ENCODE assay signal across 8 mouse cellular contexts in genomic region chr12:85269821-85270220, GRCm38 (mm10). TPM values are rescaled to one million over a fixed set of nuclear protein-coding genes. Genes with fewer than 3 reads are reported as not detected.
A peak's percentile ranks its signal among the peaks of the same experiment; 100 is the strongest.
DNase-seq lines count a peak whose midpoint lies in the region; ATAC-seq and TF ChIP-seq lines count a peak whose summit lies in the region.

No protein-coding gene starts in this region.

- intact Hi-C loops in left cerebral cortex, postnatal 14 days (cut with DNase I) = no loop called here

- WGBS in lung, embryonic 16.5 days = 44% methylated on average over 3 of the region's 3 CpGs
- 54% methylated on average over 3 of the region's 3 CpGs for WGBS in forebrain, embryonic 11.5 days
- 38% methylated on average over 3 of the region's 3 CpGs for WGBS in limb, embryonic 13.5 days
- 44% methylated on average over 3 of the region's 3 CpGs for WGBS in small intestine, adult 2 months

- H3K9ac ChIP-seq in lung, embryonic 16.5 days (ENCODE audit: low read length) = peak overlapping the region; percentile 74
- peak overlapping the region; percentile 78 for H3K9ac ChIP-seq in forebrain, embryonic 11.5 days (ENCODE audit: low read length)
- H3K9ac ChIP-seq in limb, embryonic 13.5 days = peak overlapping the region; percentile 76

- TF ChIP-seq CTCF in small intestine, adult 2 months (IDR thresholded peaks at IDR 0.05; ENCODE audit: extremely low read depth, insufficient read length, insufficient replicate concordance, low read depth, low read length) = no peak

- H3K4me1 ChIP-seq in lung, embryonic 16.5 days (replicated peaks; ENCODE audit: control insufficient read depth, insufficient read depth, low read length) = peaks cover 3% of the 10 kb centered on the region; the same call in 1 of the 2 replicates
- H3K4me1 ChIP-seq in forebrain, embryonic 11.5 days (replicated peaks; ENCODE audit: control insufficient read depth, insufficient read depth, low read length) = no peaks in the 10 kb centered on the region; the same call in 1 of the 2 replicates
- peaks cover 18% of the 10 kb centered on the region for H3K4me1 ChIP-seq in limb, embryonic 13.5 days
- no peaks in the 10 kb centered on the region for H3K4me1 ChIP-seq in small intestine, adult 2 months (ENCODE audit: control insufficient read depth, insufficient read depth, insufficient read length, low read length)

- H3K27me3 ChIP-seq in lung, embryonic 16.5 days (ENCODE audit: control insufficient read depth, insufficient read depth, low read depth, low read length) = no peaks in the 10 kb centered on the region
- H3K27me3 ChIP-seq in forebrain, embryonic 11.5 days (ENCODE audit: control insufficient read depth, insufficient read depth, low read length) = no peaks in the 10 kb centered on the region
- H3K27me3 ChIP-seq in limb, embryonic 13.5 days = no peaks in the 10 kb centered on the region
- H3K27me3 ChIP-seq in small intestine, adult 2 months (ENCODE audit: control insufficient read depth, insufficient read depth, low read length) = no peaks in the 10 kb centered on the region

- H3K36me3 ChIP-seq in lung, embryonic 16.5 days (ENCODE audit: control insufficient read depth, insufficient read depth, low read length) = peaks cover 7% of the 10 kb centered on the region; the same call in 1 of the 2 replicates
- peaks cover 2% of the 10 kb centered on the region; the same call in 1 of the 2 replicates for H3K36me3 ChIP-seq in forebrain, embryonic 11.5 days (ENCODE audit: control insufficient read depth, insufficient read depth, low read length)
- H3K36me3 ChIP-seq in limb, embryonic 13.5 days = peaks cover 4% of the 10 kb centered on the region
- no peaks in the 10 kb centered on the region for H3K36me3 ChIP-seq in small intestine, adult 2 months (ENCODE audit: control insufficient read depth, insufficient read depth, low read length)

- no peak for TF ChIP-seq POLR2A in small intestine, adult 2 months (IDR thresholded peaks at IDR 0.05; ENCODE audit: low read depth, low read length)

- no peaks in the 10 kb centered on the region for H3K9me3 ChIP-seq in lung, embryonic 16.5 days (ENCODE audit: control insufficient read depth, low read length)
- H3K9me3 ChIP-seq in forebrain, embryonic 11.5 days (ENCODE audit: control insufficient read depth, low read length) = no peaks in the 10 kb centered on the region
- H3K9me3 ChIP-seq in limb, embryonic 13.5 days = peaks cover 13% of the 10 kb centered on the region

- no peak overlapping the region for H3K27ac ChIP-seq in lung, embryonic 16.5 days (ENCODE audit: low read length)
- peak overlapping the region; percentile 84 for H3K27ac ChIP-seq in forebrain, embryonic 11.5 days (ENCODE audit: low read depth, low read length)
- peak overlapping the region; percentile 90 for H3K27ac ChIP-seq in limb, embryonic 13.5 days
- H3K27ac ChIP-seq in small intestine, adult 2 months (ENCODE audit: insufficient read depth, low read depth, low read length) = no peak overlapping the region

- H3K4me2 ChIP-seq in lung, embryonic 16.5 days (ENCODE audit: low read depth, low read length) = peak overlapping the region; percentile 62
- peak overlapping the region; percentile 63 for H3K4me2 ChIP-seq in forebrain, embryonic 11.5 days (ENCODE audit: low read depth, low read length, severe bottlenecking)
- peak overlapping the region; percentile 63 for H3K4me2 ChIP-seq in limb, embryonic 13.5 days (replicated peaks)

- no peak for ATAC-seq in lung, embryonic 16.5 days (ENCODE audit: low read depth)
- ATAC-seq in forebrain, embryonic 11.5 days (replicated peaks; ENCODE audit: low FRiP score) = 0 out of 2 replicates have a peak, but pooled peaks have one; percentile 7
- no peak for ATAC-seq in limb, embryonic 13.5 days (ENCODE audit: low FRiP score, low read depth)
- no peak for ATAC-seq in granulocyte monocyte progenitor cell, adult 5-6 weeks (replicated peaks; ENCODE audit: poor library complexity, severe bottlenecking)

- peak overlapping the region; percentile 69 for H3K4me3 ChIP-seq in lung, embryonic 16.5 days (ENCODE audit: low read length)
- H3K4me3 ChIP-seq in forebrain, embryonic 11.5 days (ENCODE audit: low read depth, low read length) = peak overlapping the region; percentile 52
- H3K4me3 ChIP-seq in limb, embryonic 13.5 days = peak overlapping the region; percentile 52
- H3K4me3 ChIP-seq in small intestine, adult 2 months (ENCODE audit: low read depth, low read length) = peak overlapping the region; percentile 84; the same call in 1 of the 2 replicates

- no peak for DNase-seq in lung, postnatal 4 days
- DNase-seq in forebrain, embryonic 11.5 days (ENCODE audit: low spot score) = no peak
- no peak for DNase-seq in left cerebral cortex, postnatal 14 days (ENCODE audit: low spot score in 2 of 2)
- no peak for DNase-seq in kidney, postnatal 36 days

RNA-seq across cellular contexts. Expression of gene Mlh3, which starts 0.6 kb away (rescaled TPM):
- 8.5 and 9.0 TPM in 2 replicates for polyA plus RNA-seq in lung, embryonic 16.5 days (2015; fragmentation: Nextera tagmentation; extraction: Ambion mirVana)
- polyA plus RNA-seq in forebrain, embryonic 11.5 days (2014; fragmentation: Nextera tagmentation; extraction: Ambion mirVana) = 8.7 and 9.8 TPM in 2 replicates
- polyA plus RNA-seq in limb, embryonic 13.5 days (2015; fragmentation: Nextera tagmentation; extraction: Ambion mirVana) = 10.0 and 10.8 TPM in 2 replicates
- polyA plus RNA-seq in small intestine, adult 2 months (2012; rRNA removed) = 0.72 and 0.99 TPM in 2 replicates
- total RNA-seq in left cerebral cortex, postnatal 14 days (2021) = 10 to 100 TPM; 14.3 TPM
- 9.8 and 11.1 TPM in 2 replicates for total RNA-seq in granulocyte monocyte progenitor cell, adult 5-6 weeks (2014; fragmentation: Nextera tagmentation)
- 7.7 and 7.9 TPM in 2 replicates for total RNA-seq in granulocyte monocyte progenitor cell, adult 5-6 weeks (2017)

RNA-seq across cellular contexts. Expression of gene Acyp1, which starts 18.4 kb away (rescaled TPM):
- polyA plus RNA-seq in lung, embryonic 16.5 days (2015; fragmentation: Nextera tagmentation; extraction: Ambion mirVana) = 67.5 and 70.2 TPM in 2 replicates
- 53.6 and 61.9 TPM in 2 replicates for polyA plus RNA-seq in forebrain, embryonic 11.5 days (2014; fragmentation: Nextera tagmentation; extraction: Ambion mirVana)
- polyA plus RNA-seq in limb, embryonic 13.5 days (2015; fragmentation: Nextera tagmentation; extraction: Ambion mirVana) = 44.8 and 48.4 TPM in 2 replicates
- 0.57 and 0.90 TPM in 2 replicates for polyA plus RNA-seq in small intestine, adult 2 months (2012; rRNA removed)
- 10 to 100 TPM; 35.2 to 35.5 TPM for total RNA-seq in left cerebral cortex, postnatal 14 days (2021)
- 39.7 and 58.9 TPM in 2 replicates for total RNA-seq in granulocyte monocyte progenitor cell, adult 5-6 weeks (2014; fragmentation: Nextera tagmentation)
- 34.6 and 69.2 TPM in 2 replicates for total RNA-seq in granulocyte monocyte progenitor cell, adult 5-6 weeks (2017)

RNA-seq across cellular contexts. Expression of gene Zc2hc1c, which starts 18.6 kb away (rescaled TPM):
- 2.5 and 2.9 TPM in 2 replicates for polyA plus RNA-seq in lung, embryonic 16.5 days (2015; fragmentation: Nextera tagmentation; extraction: Ambion mirVana)
- 1.2 and 1.8 TPM in 2 replicates for polyA plus RNA-seq in forebrain, embryonic 11.5 days (2014; fragmentation: Nextera tagmentation; extraction: Ambion mirVana)
- 1.0 and 1.2 TPM in 2 replicates for polyA plus RNA-seq in limb, embryonic 13.5 days (2015; fragmentation: Nextera tagmentation; extraction: Ambion mirVana)
- 0.05 and 0.06 TPM in 2 replicates for polyA plus RNA-seq in small intestine, adult 2 months (2012; rRNA removed)
- 1 to 10 TPM; 1.4 to 1.5 TPM for total RNA-seq in left cerebral cortex, postnatal 14 days (2021)
- not detected in 2 replicates for total RNA-seq in granulocyte monocyte progenitor cell, adult 5-6 weeks (2014; fragmentation: Nextera tagmentation)
- total RNA-seq in granulocyte monocyte progenitor cell, adult 5-6 weeks (2017) = not detected in 2 replicates

RNA-seq across cellular contexts. Expression of gene Eif2b2, which starts 50.5 kb away (rescaled TPM):
- polyA plus RNA-seq in lung, embryonic 16.5 days (2015; fragmentation: Nextera tagmentation; extraction: Ambion mirVana) = 83.3 and 86.6 TPM in 2 replicates
- polyA plus RNA-seq in forebrain, embryonic 11.5 days (2014; fragmentation: Nextera tagmentation; extraction: Ambion mirVana) = 98.9 and 109 TPM in 2 replicates
- 78.3 and 79.9 TPM in 2 replicates for polyA plus RNA-seq in limb, embryonic 13.5 days (2015; fragmentation: Nextera tagmentation; extraction: Ambion mirVana)
- polyA plus RNA-seq in small intestine, adult 2 months (2012; rRNA removed) = 58.8 and 103 TPM in 2 replicates
- 10 to 100 TPM; 63.5 to 65.0 TPM for total RNA-seq in left cerebral cortex, postnatal 14 days (2021)
- total RNA-seq in granulocyte monocyte progenitor cell, adult 5-6 weeks (2014; fragmentation: Nextera tagmentation) = 51.8 and 89.9 TPM in 2 replicates
- 44.0 and 61.7 TPM in 2 replicates for total RNA-seq in granulocyte monocyte progenitor cell, adult 5-6 weeks (2017)

Comparison
In these comparisons a context has a peak if more than half of its experiments do, and no peak if none do; other contexts are left out.
1. H3K27ac ChIP-seq: peak in forebrain, embryonic 11.5 days (single experiment) and limb, embryonic 13.5 days (single experiment); none in lung, embryonic 16.5 days (single experiment) and small intestine, adult 2 months (single experiment).
2. RNA of gene Acyp1, which starts 18.4 kb away (polyA plus RNA-seq): 67.5 to 70.2 TPM in lung, embryonic 16.5 days, 53.6 to 61.9 TPM in forebrain, embryonic 11.5 days and 44.8 to 48.4 TPM in limb, embryonic 13.5 days; 0.57 to 0.90 TPM in small intestine, adult 2 months; every median in the first group is over 10 times any median in the second.
3. Peak in every context shown above with its lines, with median percentiles within 50 percentile points of each other: H3K4me2 ChIP-seq, H3K4me3 ChIP-seq and H3K9ac ChIP-seq.